19 mouse cellular contexts compared by ENCODE assay signal in the genomic region with DNA sequence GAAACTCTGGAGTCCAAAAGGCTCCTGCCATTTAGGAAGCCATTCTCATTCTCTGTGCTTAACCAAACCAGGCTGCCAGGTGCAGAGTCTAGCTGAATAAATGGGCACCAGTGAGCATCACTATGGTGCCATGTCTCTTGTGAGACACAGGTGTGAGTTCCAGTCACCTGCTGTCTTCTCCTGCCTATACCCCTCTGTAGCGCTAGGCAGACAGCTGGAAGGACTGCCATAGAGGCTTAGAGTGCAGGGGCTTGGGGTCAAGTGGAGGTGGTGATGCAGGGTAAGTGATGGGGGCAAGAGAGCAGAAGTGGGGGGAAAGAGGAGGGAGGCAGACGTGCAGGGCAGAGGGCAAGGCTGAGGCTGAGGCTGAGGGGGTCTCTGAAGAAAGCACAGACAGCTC.
"Had no signal": no experiment of that assay in that cellular context is flagged by ENCODE, and none has a peak within 500 bp of the region (broad histone marks: within the 10 kb centered on the region; RNA-seq: fewer than 3 reads in every experiment).

No protein-coding gene starts in this region.

- H3K4me2 ChIP-seq: lung, embryonic 14.5 days; midbrain, embryonic 12.5 days; neural tube, embryonic 13.5 days; neural tube, embryonic 15.5 days had no signal

- DNase-seq: lung, adult 18-20 months; lung, embryonic 14.5 days; lung, postnatal 10 days; lung, postnatal 4 days; midbrain, embryonic 14.5 days; retina, postnatal 1 day; right cerebral cortex, adult 18-20 months; right cerebral cortex, postnatal 25 days; right cerebral cortex, postnatal 4 days; spleen, adult 18-20 months; thymus, adult 18-20 months; thymus, postnatal 14 days; thymus, postnatal 36 days had no signal

- H3K4me1 ChIP-seq: midbrain, embryonic 12.5 days had no signal

- H3K9ac ChIP-seq: lung, embryonic 14.5 days; midbrain, embryonic 12.5 days; neural tube, embryonic 13.5 days; neural tube, embryonic 15.5 days had no signal

- ATAC-seq: midbrain, embryonic 16.5 days had no signal

- H3K36me3 ChIP-seq: midbrain, embryonic 10.5 days; midbrain, embryonic 12.5 days; neural tube, embryonic 13.5 days; neural tube, embryonic 15.5 days had no signal

- H3K27me3 ChIP-seq: midbrain, embryonic 12.5 days; neural tube, embryonic 13.5 days; neural tube, embryonic 15.5 days had no signal

- H3K9me3 ChIP-seq: midbrain, embryonic 10.5 days; midbrain, embryonic 12.5 days; neural tube, embryonic 13.5 days; neural tube, embryonic 15.5 days had no signal

- H3K4me3 ChIP-seq: midbrain, embryonic 10.5 days; midbrain, embryonic 12.5 days; myocyte; neural tube, embryonic 13.5 days; neural tube, embryonic 15.5 days had no signal

- H3K27ac ChIP-seq: midbrain, embryonic 10.5 days; midbrain, embryonic 12.5 days; neural tube, embryonic 13.5 days; neural tube, embryonic 15.5 days had no signal
